Comparison of ENCODE assay signal across 12 mouse cellular contexts in genomic region chr11:67431864-67432263, GRCm38 (mm10). TPM values are rescaled to one million over a fixed set of nuclear protein-coding genes. Genes with fewer than 3 reads are reported as not detected.
DNase-seq lines count a peak whose midpoint lies in the region; ATAC-seq lines count a peak whose summit lies in the region.
"Had no signal": no experiment of that assay in that cellular context is flagged by ENCODE, and none has a peak within 500 bp of the region (broad histone marks: within the 10 kb centered on the region; RNA-seq: fewer than 3 reads in every experiment).

No protein-coding gene starts in this region.

- WGBS in kidney, embryonic 16.5 days = 72% methylated on average over 4 of the region's 4 CpGs

- ATAC-seq in kidney, embryonic 16.5 days (ENCODE audit: low FRiP score, low TSS enrichment) = no peak
- ATAC-seq in megakaryocyte-erythroid progenitor cell, adult 5-6 weeks (replicated peaks; ENCODE audit: low FRiP score, low TSS enrichment, poor library complexity, severe bottlenecking) = no peak

- peaks cover 3% of the 10 kb centered on the region; the same call in 1 of the 2 replicates for H3K9me3 ChIP-seq in kidney, embryonic 16.5 days (ENCODE audit: low read length)

- no peak overlapping the region for H3K4me2 ChIP-seq in kidney, embryonic 16.5 days (replicated peaks; ENCODE audit: low read depth, low read length)

- no peaks in the 10 kb centered on the region for H3K36me3 ChIP-seq in kidney, embryonic 16.5 days (ENCODE audit: insufficient read depth, low read length)

- H3K9ac ChIP-seq in kidney, embryonic 16.5 days (replicated peaks; ENCODE audit: low read length) = no peak overlapping the region

- H3K4me1 ChIP-seq in kidney, embryonic 16.5 days (ENCODE audit: insufficient read depth, low read length) = peaks cover 2% of the 10 kb centered on the region; the same call in 1 of the 2 replicates

- H3K27ac ChIP-seq in kidney, embryonic 16.5 days (ENCODE audit: low read length) = no peak overlapping the region

- H3K27me3 ChIP-seq in kidney, embryonic 16.5 days (ENCODE audit: insufficient read depth, low read length) = no peaks in the 10 kb centered on the region

- H3K4me3 ChIP-seq in kidney, embryonic 16.5 days (ENCODE audit: low read length) = no peak overlapping the region
- H3K4me3 ChIP-seq: myocyte had no signal

- DNase-seq in kidney, postnatal 4 days = peak; percentile 8 to 19
- DNase-seq in thymus, postnatal 4 days = peak; percentile 11
- no peak for DNase-seq in thymus, postnatal 0 days (ENCODE audit: low spot score)
- DNase-seq in c-Kit-positive CD71-positive TER-119-positive erythroid progenitor cells, embryonic 14.5 days (ENCODE audit: low spot score) = peak; percentile 3
- no peak for DNase-seq in spleen, postnatal 14 days (ENCODE audit: low spot score in 2 of 2)
- DNase-seq: cerebellum, postnatal 36 days; gastrocnemius, postnatal 36 days; heart, postnatal 14 days; lung, postnatal 14 days had no signal

RNA-seq across cellular contexts. Expression of gene Gas7, which starts 23.4 kb away (rescaled TPM):
- 11.2 and 12.3 TPM in 2 replicates for polyA plus RNA-seq in kidney, embryonic 16.5 days (2015; fragmentation: Nextera tagmentation; extraction: Ambion mirVana)
- polyA plus RNA-seq in thymus, postnatal 0 days (2015; fragmentation: Nextera tagmentation; extraction: Ambion mirVana) = 7.5 and 7.7 TPM in 2 replicates
- 0.67 and 3.4 TPM in 2 replicates for total RNA-seq in megakaryocyte-erythroid progenitor cell, adult 5-6 weeks (2014; fragmentation: Nextera tagmentation)
- 0.80 and 1.3 TPM in 2 replicates for total RNA-seq in megakaryocyte-erythroid progenitor cell, adult 5-6 weeks (2017)

Comparison
In these comparisons a context has a peak if more than half of its experiments do, and no peak if none do; other contexts are left out.
1. DNase-seq: peak in kidney, postnatal 4 days (2 of 2), thymus, postnatal 4 days (single experiment) and c-Kit-positive CD71-positive TER-119-positive erythroid progenitor cells, embryonic 14.5 days (single experiment); none in thymus, postnatal 0 days (single experiment) and spleen, postnatal 14 days (0 of 2).